Mouse (Mus musculus) embryo, embryonic 9.5 days (tissue): ENCODE results near the gene Shroom1.
A peak's percentile ranks its signal among the peaks of the same experiment; 100 is the strongest.

Experiments used
- DNase-seq: peaks from one replicate; pipeline ENCODE4 v3.0.0-alpha.2; 2017; ENCODE audit errors: extremely low spot score

Shroom1 gene

GRCm38 (mm10) chr11:53479783-53480301 is 22.8 kb downstream of the Shroom1 start, which contains the start of the genes Gm9945 and Sowaha:
Gene Gm9945 (plus strand): TSS chr11:53480166.
Gene Sowaha (minus strand): TSS chr11:53480274.
- DNase-seq: no peak

GRCm38 (mm10) chr11:53481088-53481730 is 24.2 kb downstream of the Shroom1 start:
- DNase-seq: no peak

DNA sequence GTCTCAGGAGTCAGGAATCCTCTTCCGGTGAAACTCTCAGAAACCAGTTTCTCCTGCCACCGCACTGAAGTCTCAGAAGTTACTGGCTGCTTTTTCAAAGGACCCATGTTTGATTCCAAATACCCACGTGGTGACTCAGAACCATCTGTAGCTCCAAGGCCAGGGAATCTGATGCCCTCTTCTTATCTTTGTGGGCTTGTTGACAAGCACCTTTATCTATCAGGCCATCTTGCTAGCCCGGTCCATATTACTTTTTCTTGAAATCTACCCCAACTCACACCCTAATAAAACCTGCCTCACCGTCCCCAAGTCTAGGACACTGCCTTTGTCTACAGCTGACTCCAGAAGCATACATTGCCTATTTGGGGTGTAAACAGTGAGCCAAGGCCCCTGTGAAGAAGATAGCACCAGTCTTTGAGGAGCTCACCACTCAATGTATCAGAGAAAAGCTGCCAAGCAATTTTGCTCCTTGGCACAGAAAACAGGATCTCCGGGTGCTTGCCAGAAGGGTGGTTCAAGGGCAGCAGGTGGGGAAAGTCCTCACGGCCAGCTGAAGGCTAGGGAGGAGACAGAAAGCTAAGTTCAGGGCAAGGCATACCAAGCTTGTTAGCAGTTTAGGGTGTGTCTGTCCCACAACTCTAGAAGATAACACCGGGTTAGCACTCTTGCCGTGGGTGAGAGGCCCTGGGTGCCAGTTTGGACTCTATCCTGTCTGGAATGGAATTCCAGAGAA is 26.3 kb downstream of the Shroom1 start:
- no peak for DNase-seq

GRCm38 (mm10) chr11:53485719-53486118 is 28.7 kb downstream of the Shroom1 start:
- DNase-seq: no peak

DNA sequence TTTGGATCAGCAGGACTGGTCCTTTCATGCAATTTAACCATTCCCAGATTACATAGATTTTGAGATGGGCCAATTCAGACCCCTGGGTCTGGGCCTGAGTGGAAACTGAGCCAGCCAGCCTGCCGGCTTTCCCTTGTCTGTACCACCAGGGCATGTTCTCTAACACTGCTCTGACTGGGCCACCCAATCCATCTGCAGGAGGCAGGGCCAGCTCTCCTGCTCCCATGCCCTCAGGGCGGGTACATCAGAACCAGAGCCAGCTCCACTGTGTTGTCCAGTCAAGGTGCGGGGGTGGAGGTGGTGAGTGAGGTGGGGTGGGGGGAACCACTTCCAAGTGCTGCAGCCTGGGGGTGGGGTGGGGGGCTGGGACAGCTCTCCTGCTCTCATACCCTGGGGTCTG is 29.3 kb downstream of the Shroom1 start:
- no peak for DNase-seq

DNA sequence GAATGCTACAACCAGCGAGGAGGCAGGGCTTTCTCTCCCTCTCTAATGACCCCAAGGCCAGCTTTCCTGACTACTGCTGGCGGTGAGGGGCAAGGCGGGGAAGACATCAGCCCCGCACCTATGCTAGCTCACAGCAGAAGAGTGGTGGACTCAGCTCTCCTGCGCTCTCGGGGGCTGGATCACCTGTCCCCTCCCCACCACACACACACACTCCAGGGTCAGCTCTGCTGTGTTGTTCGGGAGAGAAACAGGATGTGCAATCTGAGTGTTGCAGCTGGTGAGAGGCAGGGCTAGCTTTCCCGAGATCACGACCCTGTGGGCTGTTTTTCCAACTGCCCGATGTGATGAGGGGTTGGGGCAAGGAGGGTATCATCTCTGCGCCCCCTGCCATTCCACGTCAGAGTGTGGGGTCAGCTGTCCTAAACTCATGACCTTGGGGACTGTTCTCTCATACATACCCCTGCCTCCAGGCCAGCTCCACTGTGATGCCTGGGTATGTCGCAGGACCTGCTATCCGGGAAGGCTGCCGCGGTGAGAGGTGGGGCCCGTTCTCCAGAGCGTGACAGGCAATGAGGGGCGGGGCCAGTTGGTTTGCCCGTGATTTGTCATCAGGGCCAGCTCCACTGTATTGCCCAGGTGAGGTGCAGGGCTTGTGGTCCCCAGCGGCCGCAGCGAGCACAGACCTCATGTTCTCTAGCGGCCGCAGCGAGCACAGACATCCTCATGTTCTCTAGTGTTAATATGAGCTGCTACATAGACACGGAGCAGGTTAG is 30.0 kb downstream of the Shroom1 start:
- no peak for DNase-seq

GRCm38 (mm10) chr11:53489007-53489406 is 32.0 kb downstream of the Shroom1 start:
- no peak for DNase-seq

DNA sequence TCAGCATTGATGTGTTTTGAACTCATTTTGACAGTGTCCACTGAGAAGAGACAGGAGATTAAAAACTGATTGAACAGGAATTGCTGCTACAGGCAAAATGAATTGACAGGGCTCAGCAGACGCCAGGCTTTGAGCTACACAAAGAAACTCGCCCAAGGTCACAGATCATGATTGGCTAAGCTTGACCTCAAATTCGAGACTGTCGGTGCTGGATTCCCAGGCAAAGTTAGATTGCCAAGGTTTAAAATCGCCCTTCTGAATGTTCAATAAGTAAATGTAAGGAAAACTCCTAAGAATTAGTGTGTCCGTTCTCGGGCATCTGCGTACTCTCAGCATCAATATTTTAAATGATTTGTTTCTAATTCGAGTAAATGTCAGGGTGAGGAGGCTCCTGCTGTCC is 32.4 kb downstream of the Shroom1 start:
- DNase-seq: no peak

- peak; percentile 46 for DNase-seq
Observed at GRCm38 (mm10) chr11:53491954-53492401, 35.0 kb downstream of the Shroom1 start.

DNA sequence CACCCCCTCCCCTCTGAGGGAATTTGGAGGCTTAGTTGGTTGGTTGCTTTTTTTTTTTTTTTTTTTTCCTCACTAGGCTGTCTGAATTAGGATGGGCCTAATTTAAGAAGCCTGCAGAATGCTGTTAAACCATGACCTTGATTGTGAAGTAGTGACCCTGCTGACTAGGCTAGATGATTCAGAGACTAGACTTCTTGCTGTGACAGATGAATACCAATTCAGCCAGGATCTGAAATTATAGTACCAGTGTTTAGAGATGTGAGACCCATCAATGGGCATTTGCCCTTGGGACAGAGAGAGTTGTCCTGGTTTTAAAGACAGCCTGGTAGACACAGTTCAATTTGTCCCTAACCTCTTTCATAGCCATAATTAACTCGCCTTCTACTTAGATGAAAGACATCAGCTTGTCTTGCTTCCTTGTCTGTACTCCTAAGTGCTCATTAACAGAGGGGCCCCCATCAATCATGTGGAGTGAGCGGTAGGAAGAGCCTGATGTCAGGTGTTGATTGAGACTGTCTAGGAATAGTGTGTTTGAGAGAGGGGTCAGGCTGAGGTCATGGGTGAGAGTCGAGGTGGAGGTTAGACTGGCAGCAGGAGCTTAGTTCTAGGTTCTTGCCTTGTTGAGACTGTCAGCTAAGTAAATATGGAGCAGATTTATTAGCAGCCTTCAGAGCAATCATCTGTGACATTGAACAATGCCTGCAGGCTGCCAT is 36.4 kb downstream of the Shroom1 start:
- DNase-seq: peak; percentile 72

DNA sequence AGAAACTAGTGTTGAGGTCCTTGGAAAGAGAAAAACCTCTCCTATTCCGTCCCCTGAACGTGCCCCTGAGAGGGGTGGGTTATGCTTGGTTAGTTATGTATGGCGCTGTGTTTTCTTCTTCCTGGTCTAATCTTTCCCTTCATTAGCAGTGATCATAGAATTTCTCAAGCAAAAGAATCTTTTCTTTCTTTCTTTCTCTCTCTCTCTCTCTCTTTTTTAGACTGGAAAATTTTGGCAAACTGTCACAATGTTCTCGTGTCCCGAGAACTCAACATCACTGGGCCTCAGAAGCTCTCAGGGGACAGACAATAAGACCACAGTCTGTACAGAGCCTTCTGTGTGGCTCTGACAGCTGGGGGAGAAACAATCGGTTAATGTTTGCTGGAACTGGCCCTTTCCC is 38.4 kb downstream of the Shroom1 start:
- no peak for DNase-seq

DNA sequence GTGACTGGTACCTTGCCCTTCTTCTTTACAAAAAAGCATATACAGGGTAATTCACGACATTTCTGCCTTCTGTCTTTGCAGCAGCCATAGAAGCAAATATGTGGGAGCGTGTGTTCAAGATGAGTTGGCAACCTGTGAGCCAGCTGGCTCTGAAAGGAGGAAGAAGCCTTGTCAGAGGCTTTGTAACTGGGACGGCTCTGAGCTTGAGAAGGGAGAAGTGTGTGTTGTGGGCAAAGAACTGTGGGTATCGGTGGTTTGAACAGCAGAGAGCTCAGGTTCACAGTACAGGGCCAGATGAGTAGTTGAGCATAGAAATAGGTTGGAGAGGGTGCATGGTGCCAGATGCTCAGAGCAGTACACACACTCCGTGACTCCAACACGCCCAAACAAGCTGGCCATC is 39.9 kb downstream of the Shroom1 start:
- DNase-seq: no peak

DNA sequence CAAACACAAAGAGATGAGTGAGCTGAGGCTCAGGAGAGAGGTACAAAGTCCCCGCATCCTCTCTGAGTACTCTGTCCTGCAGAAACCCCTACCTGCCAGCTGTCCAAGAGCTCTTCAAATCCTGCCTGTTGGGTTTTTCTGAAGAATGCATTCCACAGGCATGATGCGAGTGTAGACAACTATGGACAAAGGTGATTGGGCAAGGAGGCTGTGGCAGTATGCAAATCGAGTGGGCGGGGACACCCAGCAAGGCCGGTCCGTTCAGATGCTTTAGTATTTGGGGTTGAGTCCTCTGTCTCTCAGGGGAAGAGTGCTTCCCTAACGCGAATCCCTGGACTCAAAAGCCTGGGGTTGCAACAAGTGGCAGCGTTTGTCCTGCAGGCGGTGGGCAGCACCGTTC is 43.6 kb downstream of the Shroom1 start:
- peak; percentile 32 for DNase-seq

GRCm38 (mm10) chr11:53502039-53502765 is 45.2 kb downstream of the Shroom1 start:
- no peak for DNase-seq

GRCm38 (mm10) chr11:53503738-53504137 is 46.7 kb downstream of the Shroom1 start:
- DNase-seq: no peak

- DNase-seq: no peak
Observed at GRCm38 (mm10) chr11:53504376-53504775, 47.4 kb downstream of the Shroom1 start.

GRCm38 (mm10) chr11:53505026-53505663 is 48.1 kb downstream of the Shroom1 start:
- DNase-seq: no peak

GRCm38 (mm10) chr11:53507098-53507805 is 50.2 kb downstream of the Shroom1 start:
- no peak for DNase-seq

GRCm38 (mm10) chr11:53508152-53508551 is 51.1 kb downstream of the Shroom1 start:
- no peak for DNase-seq

- DNase-seq: no peak
Observed at GRCm38 (mm10) chr11:53508591-53508990, 51.6 kb downstream of the Shroom1 start.
